Mouse (Mus musculus): ENCODE measurements around the gene Atp5mpl.

DNA sequence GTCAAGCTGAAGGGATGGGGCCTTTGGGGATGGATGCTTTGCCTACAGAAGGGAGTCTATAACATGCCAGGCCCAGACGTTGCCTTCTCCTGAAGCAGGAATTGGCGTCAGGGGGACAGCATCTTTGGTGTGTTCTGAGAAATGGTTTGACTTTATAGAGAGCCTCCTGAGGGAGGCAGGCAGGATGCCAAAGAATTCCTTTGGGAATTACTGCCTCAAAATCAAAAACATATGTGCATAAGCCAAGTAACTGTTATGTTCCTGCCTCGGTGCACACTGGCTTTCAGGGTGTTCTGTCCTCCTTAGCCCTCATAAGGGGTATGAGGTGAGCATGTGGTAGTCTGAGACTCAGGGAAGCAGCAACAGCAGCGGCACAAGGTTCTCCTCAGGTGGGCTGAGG, 49.6 kb upstream of the Atp5mpl start:
- TF ChIP-seq POLR2A (IDR thresholded peaks at IDR 0.05; ENCODE audit: insufficient read length, low read depth) (no peak), E2F4 (IDR thresholded peaks at IDR 0.05; ENCODE audit: insufficient read depth) (no peak), POLR2AphosphoS2 (IDR thresholded peaks at IDR 0.05; ENCODE audit: insufficient read length, low read depth) (no peak), USF1 (IDR thresholded peaks at IDR 0.05; ENCODE audit: low read depth) (no peak), MAX (IDR thresholded peaks at IDR 0.05; ENCODE audit: low read depth) (no peak)
